ENCODE assay signal across 15 mouse cellular contexts in genomic region chr8:11348622-11349021, GRCm38 (mm10). TPM values are rescaled to one million over a fixed set of nuclear protein-coding genes. Genes with fewer than 3 reads are reported as not detected.
DNase-seq lines count a peak whose midpoint lies in the region; ATAC-seq and TF ChIP-seq lines count a peak whose summit lies in the region.
"Had no signal": no experiment of that assay in that cellular context is flagged by ENCODE, and none has a peak within 500 bp of the region (broad histone marks: within the 10 kb centered on the region; RNA-seq: fewer than 3 reads in every experiment).

No protein-coding gene starts in this region.

- no peaks in the 10 kb centered on the region for H3K9me3 ChIP-seq in embryonic facial prominence, embryonic 13.5 days
- no peaks in the 10 kb centered on the region for H3K9me3 ChIP-seq in embryonic facial prominence, embryonic 10.5 days
- no peaks in the 10 kb centered on the region for H3K9me3 ChIP-seq in lung, postnatal 0 days (ENCODE audit: low read length)
- no peaks in the 10 kb centered on the region for H3K9me3 ChIP-seq in heart, embryonic 16.5 days (replicated peaks; ENCODE audit: control insufficient read depth, low read length)
- H3K9me3 ChIP-seq: stomach, embryonic 15.5 days had no signal

- no peak overlapping the region for H3K4me2 ChIP-seq in embryonic facial prominence, embryonic 13.5 days
- 0 out of 2 replicates have a peak overlapping the region, but pooled peaks have one; percentile 8 for H3K4me2 ChIP-seq in lung, postnatal 0 days (replicated peaks; ENCODE audit: low read depth, low read length)
- H3K4me2 ChIP-seq in heart, embryonic 16.5 days (ENCODE audit: low read depth, low read length): peak overlapping the region; percentile 41
- H3K4me2 ChIP-seq: stomach, embryonic 15.5 days had no signal

- peaks cover 29% of the 10 kb centered on the region for H3K4me1 ChIP-seq in embryonic facial prominence, embryonic 13.5 days
- H3K4me1 ChIP-seq in embryonic facial prominence, embryonic 10.5 days: peaks cover 21% of the 10 kb centered on the region
- peaks cover 48% of the 10 kb centered on the region; the same call in 1 of the 2 replicates for H3K4me1 ChIP-seq in lung, postnatal 0 days (ENCODE audit: insufficient read depth, low read depth, low read length)
- peaks cover 37% of the 10 kb centered on the region for H3K4me1 ChIP-seq in heart, embryonic 16.5 days (ENCODE audit: control insufficient read depth, insufficient read depth, low read length)
- H3K4me1 ChIP-seq in thymus, adult 2 months (replicated peaks; ENCODE audit: control insufficient read depth, insufficient read depth, low read length): no peaks in the 10 kb centered on the region

- ATAC-seq in embryonic facial prominence, embryonic 13.5 days (ENCODE audit: insufficient number of reproducible peaks, insufficient read depth, low FRiP score, low TSS enrichment, low read depth): no peak
- ATAC-seq in lung, postnatal 0 days: no peak
- peak; percentile 77 for ATAC-seq in heart, embryonic 16.5 days (replicated peaks; ENCODE audit: extremely low read depth, insufficient read depth, low FRiP score)
- ATAC-seq: liver, postnatal 0 days; midbrain, embryonic 16.5 days had no signal

- no peak for TF ChIP-seq CTCF in lung, postnatal 0 days (IDR thresholded peaks at IDR 0.05)
- no peak for TF ChIP-seq CTCF in thymus, adult 2 months (IDR thresholded peaks at IDR 0.05; ENCODE audit: borderline replicate concordance, control insufficient read depth, extremely low read depth, insufficient read depth, low read length, poor library complexity)

- no peak for DNase-seq in embryonic facial prominence, embryonic 10.5 days (ENCODE audit: low spot score)
- DNase-seq in lung, postnatal 0 days (ENCODE audit: low spot score): peak; percentile 52
- no peak for DNase-seq in lung, postnatal 25 days (ENCODE audit: low spot score)
- no peak for DNase-seq in right cerebral cortex, postnatal 4 days
- no peak for DNase-seq in MN1 (ENCODE audit: low spot score)
- DNase-seq in thymus, adult 2 months: no peak
- DNase-seq: adrenal gland, postnatal 36 days; cerebellum, adult 11-12 months; kidney, postnatal 4 days; liver, postnatal 0 days; right cerebral cortex, postnatal 14 days had no signal

- no peaks in the 10 kb centered on the region for H3K36me3 ChIP-seq in embryonic facial prominence, embryonic 13.5 days
- no peaks in the 10 kb centered on the region; the same call in 1 of the 2 replicates for H3K36me3 ChIP-seq in embryonic facial prominence, embryonic 10.5 days (replicated peaks)
- no peaks in the 10 kb centered on the region for H3K36me3 ChIP-seq in lung, postnatal 0 days (ENCODE audit: insufficient read depth, low read length)
- H3K36me3 ChIP-seq in heart, embryonic 16.5 days (ENCODE audit: control insufficient read depth, insufficient read depth): no peaks in the 10 kb centered on the region
- no peaks in the 10 kb centered on the region for H3K36me3 ChIP-seq in thymus, adult 2 months (ENCODE audit: control insufficient read depth, insufficient read depth, low read length)
- H3K36me3 ChIP-seq: stomach, embryonic 15.5 days had no signal

- H3K27me3 ChIP-seq in embryonic facial prominence, embryonic 13.5 days: no peaks in the 10 kb centered on the region
- no peaks in the 10 kb centered on the region for H3K27me3 ChIP-seq in embryonic facial prominence, embryonic 10.5 days (replicated peaks; ENCODE audit: low read depth, poor library complexity, severe bottlenecking)
- no peaks in the 10 kb centered on the region for H3K27me3 ChIP-seq in lung, postnatal 0 days (replicated peaks; ENCODE audit: insufficient read depth, low read length)
- no peaks in the 10 kb centered on the region for H3K27me3 ChIP-seq in heart, embryonic 16.5 days (ENCODE audit: control insufficient read depth, insufficient read depth, low read length)
- no peaks in the 10 kb centered on the region for H3K27me3 ChIP-seq in thymus, adult 2 months (ENCODE audit: control insufficient read depth, insufficient read depth, low read length)
- H3K27me3 ChIP-seq: stomach, embryonic 15.5 days had no signal

- TF ChIP-seq POLR2A in thymus, adult 2 months (IDR thresholded peaks at IDR 0.05; ENCODE audit: control insufficient read depth, extremely low read depth, insufficient read depth, low read length, poor library complexity): no peak

- H3K4me3 ChIP-seq in embryonic facial prominence, embryonic 13.5 days: no peak overlapping the region
- H3K4me3 ChIP-seq in embryonic facial prominence, embryonic 10.5 days: no peak overlapping the region
- no peak overlapping the region for H3K4me3 ChIP-seq in lung, postnatal 0 days (ENCODE audit: low read depth, low read length)
- H3K4me3 ChIP-seq in heart, embryonic 16.5 days (ENCODE audit: low read length): no peak overlapping the region
- no peak overlapping the region for H3K4me3 ChIP-seq in thymus, adult 2 months (ENCODE audit: control insufficient read depth, insufficient read depth, low read length)
- H3K4me3 ChIP-seq: stomach, embryonic 15.5 days had no signal

- no peak overlapping the region for H3K9ac ChIP-seq in embryonic facial prominence, embryonic 13.5 days
- H3K9ac ChIP-seq in lung, postnatal 0 days (replicated peaks; ENCODE audit: low read depth): no peak overlapping the region
- H3K9ac ChIP-seq in heart, embryonic 16.5 days (ENCODE audit: low read length): 0 out of 2 replicates have a peak overlapping the region, but pooled peaks have one; percentile 22
- H3K9ac ChIP-seq: liver, postnatal 0 days; stomach, embryonic 15.5 days had no signal

- 77% methylated on average over 11 of the region's 11 CpGs for WGBS in embryonic facial prominence, embryonic 13.5 days
- 90% methylated on average over 11 of the region's 11 CpGs for WGBS in embryonic facial prominence, embryonic 10.5 days
- WGBS in lung, postnatal 0 days: 40% methylated on average over 11 of the region's 11 CpGs
- WGBS in heart, embryonic 16.5 days: 18% methylated on average over 11 of the region's 11 CpGs
- WGBS in thymus, adult 2 months: 78% methylated on average over 11 of the region's 11 CpGs

- TF ChIP-seq EP300 in lung, postnatal 0 days (IDR thresholded peaks at IDR 0.05): no peak

- peak overlapping the region; percentile 28; the same call in 1 of the 2 replicates for H3K27ac ChIP-seq in embryonic facial prominence, embryonic 13.5 days
- H3K27ac ChIP-seq in embryonic facial prominence, embryonic 10.5 days (replicated peaks): no peak overlapping the region
- H3K27ac ChIP-seq in lung, postnatal 0 days (ENCODE audit: low read length): peak overlapping the region; percentile 68
- peak overlapping the region; percentile 76 for H3K27ac ChIP-seq in heart, embryonic 16.5 days (ENCODE audit: low read length)
- H3K27ac ChIP-seq in thymus, adult 2 months (ENCODE audit: control insufficient read depth, insufficient read depth, low read length): no peak overlapping the region
- H3K27ac ChIP-seq: stomach, embryonic 15.5 days had no signal

RNA-seq across cellular contexts. Expression of gene Col4a1, which starts 36.0 kb away (rescaled TPM):
- 121 and 137 TPM in 2 replicates for polyA plus RNA-seq in embryonic facial prominence, embryonic 13.5 days (2015; fragmentation: Nextera tagmentation; extraction: Ambion mirVana)
- polyA plus RNA-seq in embryonic facial prominence, embryonic 10.5 days (2016; fragmentation: Nextera tagmentation; extraction: Ambion mirVana): 128 and 138 TPM in 2 replicates
- polyA plus RNA-seq in lung, postnatal 0 days (2015; fragmentation: Nextera tagmentation; extraction: Ambion mirVana): 346 and 376 TPM in 2 replicates
- 213 and 274 TPM in 2 replicates for polyA plus RNA-seq in heart, embryonic 16.5 days (2015; fragmentation: Nextera tagmentation; extraction: Ambion mirVana)
- 78.3 and 95.1 TPM in 2 replicates for polyA plus RNA-seq in thymus, adult 2 months (2012; rRNA removed)

RNA-seq across cellular contexts. Expression of gene Col4a2, which starts 36.0 kb away (rescaled TPM):
- 58.8 and 62.0 TPM in 2 replicates for polyA plus RNA-seq in embryonic facial prominence, embryonic 13.5 days (2015; fragmentation: Nextera tagmentation; extraction: Ambion mirVana)
- 51.8 and 54.7 TPM in 2 replicates for polyA plus RNA-seq in embryonic facial prominence, embryonic 10.5 days (2016; fragmentation: Nextera tagmentation; extraction: Ambion mirVana)
- 183 and 189 TPM in 2 replicates for polyA plus RNA-seq in lung, postnatal 0 days (2015; fragmentation: Nextera tagmentation; extraction: Ambion mirVana)
- polyA plus RNA-seq in heart, embryonic 16.5 days (2015; fragmentation: Nextera tagmentation; extraction: Ambion mirVana): 80.1 and 105 TPM in 2 replicates
- polyA plus RNA-seq in thymus, adult 2 months (2012; rRNA removed): 21.8 and 25.7 TPM in 2 replicates

Comparison
In these comparisons a context has a peak if more than half of its experiments do, and no peak if none do; other contexts are left out.
1. H3K27ac ChIP-seq: peak in embryonic facial prominence, embryonic 13.5 days (single experiment), lung, postnatal 0 days (single experiment) and heart, embryonic 16.5 days (single experiment); none in embryonic facial prominence, embryonic 10.5 days (single experiment) and thymus, adult 2 months (single experiment).